Mouse (Mus musculus) spleen, postnatal 36 days (tissue): ENCODE measurements around the gene Timm9.
"Not testable (repeated sequence)": the region's sequence is repeated elsewhere in the genome, so short reads cannot be mapped to it uniquely, and the experiment has no call there.

Experiments
- DNase-seq, 2 experiments: peaks; one replicate each; pipeline ENCODE4 v3.0.0; 2022; ENCODE audit warnings: low spot score in 2 of 2, mixed read lengths in 1 of 2

Gene Timm9

GRCm38 (mm10) chr12:71107216-71107771 is 29.2 kb downstream of the Timm9 start:
- DNase-seq, result no peak

- DNase-seq, result not testable (repeated sequence)
These were observed 32.2 kb downstream of the Timm9 start for GRCm38 (mm10) chr12:71104275-71104674.

GRCm38 (mm10) chr12:71086331-71086730 is 50.2 kb downstream of the Timm9 start:
- DNase-seq, result no peak
